Mouse (Mus musculus) adipose tissue, adult 10 weeks (tissue): Measurements from ENCODE around the gene Mss51. TPM values are rescaled to one million over a fixed set of nuclear protein-coding genes. Genes with fewer than 3 reads are reported as not detected.

ENCODE experiments used
- polyA plus RNA-seq: library from polyadenylated mRNA; stranded (reverse); fragments of 350-450 nt; fragmentation: Illumina TruSeq; extraction: RNeasy Lipid Tissue Mini Kit (QIAGEN cat#74804); gene quantifications from one replicate; pipeline ENCODE4 v1.2.3, GENCODE M21; 2014; ENCODE audit warnings: low read depth, low replicate concordance

Gene Mss51
- 0.92 TPM for polyA plus RNA-seq

GRCm38 (mm10) chr14:20496603-20497002 lies at the start of gene Mss51:
Mss51 (minus strand) TSS chr14:20496901.

GRCm38 (mm10) chr14:20546415-20546814 lies 49.7 kb upstream of the Mss51 start, which contains the start of gene Ppp3cb:
Ppp3cb (minus strand) TSS chr14:20546573.

DNA sequence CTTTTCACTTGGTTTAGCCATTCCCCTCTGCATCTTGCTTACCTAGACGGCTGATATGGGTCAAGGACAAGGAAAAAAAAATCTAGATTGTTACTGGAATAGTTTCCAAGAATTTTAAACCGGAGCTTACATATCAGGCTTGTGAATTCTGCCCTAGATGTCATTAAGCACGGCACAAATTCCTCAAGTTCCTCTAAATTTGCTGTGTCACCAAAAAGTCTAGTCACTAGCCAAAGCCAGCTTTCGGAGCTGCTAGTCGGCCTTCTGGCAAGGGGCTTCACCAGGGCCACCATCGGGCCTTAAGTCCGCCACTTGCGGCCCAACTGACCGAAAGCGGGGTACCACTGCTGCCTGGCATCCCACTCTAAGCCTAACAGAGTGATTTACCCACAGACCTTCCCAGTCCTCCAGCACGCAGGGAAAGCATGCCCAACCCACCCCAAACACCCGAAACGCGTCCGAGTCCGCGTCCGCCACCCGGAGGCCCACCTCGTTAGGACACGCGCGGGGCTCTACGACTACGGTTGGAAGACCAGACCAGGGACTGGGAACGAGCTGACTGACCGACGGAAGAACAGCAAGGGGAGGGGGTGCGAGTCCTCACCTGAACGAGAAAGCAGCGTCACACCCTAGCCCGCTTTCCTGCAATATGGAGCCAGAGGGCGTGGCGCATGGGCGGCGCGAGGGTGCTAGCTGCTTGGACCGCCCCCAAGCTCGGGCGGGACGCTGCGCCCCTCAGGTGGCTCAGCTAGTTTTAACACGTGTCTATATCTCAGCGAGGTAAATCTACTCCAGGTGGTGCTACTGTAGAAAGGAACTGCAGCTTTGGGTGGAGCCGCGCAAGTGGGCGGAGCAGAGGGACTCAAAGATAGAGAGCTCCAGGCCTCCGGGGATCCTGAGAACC lies 17.2 kb downstream of the Mss51 start, which contains the start of gene Anxa7:
Gene Anxa7, minus strand, starts transcription at position 843 of the 904 bp plus-strand sequence.

DNA sequence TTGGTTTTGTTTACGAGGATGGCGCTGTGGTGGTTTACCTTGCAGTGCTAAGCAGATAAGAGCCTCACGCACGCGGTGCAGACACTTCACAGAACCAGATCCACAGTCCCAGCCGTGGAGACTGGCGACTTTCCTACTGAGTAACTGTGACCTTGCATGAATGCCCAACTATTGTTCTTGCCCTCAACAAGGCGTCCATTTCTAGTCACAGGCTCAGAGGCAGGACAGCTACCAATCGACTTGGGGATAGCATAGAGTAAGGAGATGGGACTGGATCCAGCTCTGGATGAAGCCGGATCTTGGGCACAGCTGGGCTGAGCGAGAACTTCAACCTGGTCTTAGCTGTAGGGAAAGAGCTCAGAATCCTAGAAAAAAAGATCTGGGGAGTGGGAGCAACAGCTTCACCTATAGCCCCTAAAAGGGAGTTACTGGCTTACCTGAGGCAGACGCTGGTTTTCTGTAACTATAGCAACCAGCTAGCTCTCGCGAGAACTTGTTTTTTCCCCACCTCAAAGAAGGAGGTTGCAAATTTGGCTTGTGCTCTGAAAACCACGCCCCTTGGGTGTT lies 44.9 kb downstream of the Mss51 start, which contains the start of gene Cfap70:
Gene Cfap70, minus strand, starts transcription at position 462 of the 567 bp plus-strand sequence.

Other genes starting within 250 kb of the Mss51 start
- gene Kcnk16, start 227.7 kb downstream of the Mss51 start, polyA plus RNA-seq, result not detected
- 30.5 TPM for gene Nudt13, start 202.2 kb downstream of the Mss51 start, polyA plus RNA-seq
- 28.0 TPM for gene Ecd, start 148.8 kb downstream of the Mss51 start, polyA plus RNA-seq
- 38.7 TPM for gene Fam149b, start 148.7 kb downstream of the Mss51 start, polyA plus RNA-seq
- gene Dnajc9, start 108.0 kb downstream of the Mss51 start, polyA plus RNA-seq, result 22.1 TPM
- gene Mrps16, start 103.3 kb downstream of the Mss51 start, polyA plus RNA-seq, result 43.1 TPM
- 7.5 TPM for gene Cfap70, start 44.7 kb downstream of the Mss51 start, polyA plus RNA-seq
- gene Anxa7, start 16.8 kb downstream of the Mss51 start, polyA plus RNA-seq, result 75.7 TPM
- 45.0 TPM for gene Ppp3cb, start 49.7 kb upstream of the Mss51 start, polyA plus RNA-seq
- gene Usp54, start 144.2 kb upstream of the Mss51 start, polyA plus RNA-seq, result 14.0 TPM
- 1.3 TPM for gene Myoz1, start 159.6 kb upstream of the Mss51 start, polyA plus RNA-seq
- 0.30 TPM for gene Synpo2l, start 171.5 kb upstream of the Mss51 start, polyA plus RNA-seq
- 101 TPM for gene Sec24c, start 177.4 kb upstream of the Mss51 start, polyA plus RNA-seq
- 11.9 TPM for gene Fut11, start 198.1 kb upstream of the Mss51 start, polyA plus RNA-seq
- gene Chchd1, start 206.1 kb upstream of the Mss51 start, polyA plus RNA-seq, result 77.8 TPM
- gene Zswim8, start 210.7 kb upstream of the Mss51 start, polyA plus RNA-seq, result 85.3 TPM
- gene Ndst2, start 237.7 kb upstream of the Mss51 start, polyA plus RNA-seq, result 30.6 TPM